Mouse (Mus musculus): ENCODE measurements around the gene Abi3bp.

DNA sequence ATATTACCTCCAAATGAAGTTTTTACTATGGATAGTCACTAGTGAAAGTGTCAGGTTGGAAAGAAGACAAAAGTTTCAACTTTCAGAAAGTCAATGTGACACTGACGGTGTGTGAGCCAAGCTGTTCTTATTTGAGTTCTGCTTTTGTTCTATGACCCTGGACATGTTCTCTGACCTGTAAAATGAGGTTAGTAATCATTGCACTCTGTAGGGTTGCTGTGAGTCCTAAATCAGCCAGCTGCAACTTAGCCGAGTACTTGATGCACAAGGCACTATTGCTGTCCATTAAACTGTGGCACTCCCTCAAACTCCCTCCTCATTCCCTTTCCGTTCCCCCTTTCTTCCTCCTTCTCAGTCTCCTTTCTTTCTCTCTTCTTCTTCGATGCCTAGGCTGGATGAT, 37.4 kb upstream of the Abi3bp start:
- TF ChIP-seq CTCF (IDR thresholded peaks at IDR 0.05; ENCODE audit: low read depth) (no peak), EP300 (IDR thresholded peaks at IDR 0.05; ENCODE audit: low read depth) (no peak)
